Mouse (Mus musculus) megakaryocyte-erythroid progenitor cell, adult 5 weeks (primary cell): ENCODE data around the gene Rmi1. TPM values are rescaled to one million over a fixed set of nuclear protein-coding genes. Genes with fewer than 3 reads are reported as not detected.

Source experiments
- polyA plus RNA-seq: library from polyadenylated mRNA; stranded (reverse); fragments of >175 nt; gene quantifications from 2 replicates; pipeline ENCODE4 v1.2.3, GENCODE M21; 2012

Gene Rmi1
- polyA plus RNA-seq, result 8.3 and 8.6 TPM in 2 replicates

DNA sequence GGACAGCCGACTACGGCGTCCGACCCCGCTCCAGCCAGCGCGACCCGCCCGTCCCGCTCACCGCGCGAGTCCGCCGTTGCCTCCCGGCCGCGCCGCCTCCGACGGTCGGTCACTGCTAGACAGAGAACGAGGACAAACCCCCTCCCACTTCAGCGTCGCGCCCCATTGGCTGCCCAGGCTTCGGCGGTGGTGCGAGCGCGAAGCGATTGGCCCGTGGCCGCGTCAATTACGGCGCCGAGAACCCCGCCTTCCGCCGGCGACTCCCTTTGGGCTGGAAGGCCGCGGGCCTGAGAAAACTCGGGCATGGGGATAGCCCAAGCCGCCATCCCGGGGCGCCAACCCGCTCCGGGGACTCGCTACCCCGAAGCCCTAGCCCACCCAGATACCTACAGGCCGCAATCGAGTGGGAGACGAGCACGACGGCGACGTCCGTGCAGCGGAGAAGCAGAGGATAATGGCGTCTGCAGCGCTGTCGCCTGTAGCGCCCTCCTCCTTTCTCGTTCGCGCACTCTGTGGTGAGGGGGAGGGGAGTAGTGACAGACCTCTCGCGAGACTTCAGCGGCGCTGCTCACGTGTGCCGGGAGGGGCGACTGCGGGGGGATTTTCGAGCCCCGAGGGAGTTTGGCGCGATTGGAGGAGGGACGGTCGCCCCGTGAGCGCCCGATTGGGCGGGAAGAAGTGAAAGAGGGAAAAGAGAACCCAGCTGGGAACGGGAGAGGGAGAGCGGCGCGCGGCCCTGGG is at the start of gene Rmi1:
Gene Rmi1, plus strand, starts transcription at position 246 of the 741 bp plus-strand sequence.

DNA sequence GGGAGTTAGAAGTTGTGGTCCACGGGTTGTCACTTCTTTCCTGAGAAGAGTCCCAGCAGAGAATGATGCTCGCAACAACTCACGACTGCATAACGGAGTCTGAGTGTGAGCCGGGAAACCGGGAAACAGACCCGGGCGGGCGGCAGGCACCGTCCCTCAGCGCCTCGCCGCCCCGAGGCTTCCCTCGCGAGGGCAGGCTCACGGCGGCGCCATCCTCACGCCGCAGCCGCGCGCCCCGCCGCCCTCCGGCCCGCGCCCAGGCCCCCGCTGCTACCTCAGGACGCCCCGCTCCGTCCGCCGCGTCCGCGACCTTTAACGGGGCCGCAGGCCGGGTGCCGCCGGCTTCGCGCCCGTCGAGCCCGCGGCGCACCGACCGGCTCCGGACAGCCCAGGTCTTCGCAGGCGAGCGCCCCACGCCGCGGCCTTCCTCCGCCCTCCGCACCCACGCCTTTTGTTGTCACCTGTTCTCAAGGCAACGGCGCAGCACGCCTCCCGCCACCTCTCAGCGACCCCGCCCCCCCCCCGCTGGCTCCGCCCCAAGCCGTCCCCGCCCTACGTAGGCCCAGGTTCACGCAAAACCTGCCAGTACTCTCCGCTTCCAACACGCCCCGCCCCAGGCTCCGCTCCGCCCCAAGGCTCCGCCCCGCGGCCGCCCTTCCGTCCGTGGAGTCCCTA is 43.3 kb upstream of the Rmi1 start, which contains the start of gene Kif27:
Gene Kif27, minus strand, starts transcription at position 494 of the 675 bp plus-strand sequence.

DNA sequence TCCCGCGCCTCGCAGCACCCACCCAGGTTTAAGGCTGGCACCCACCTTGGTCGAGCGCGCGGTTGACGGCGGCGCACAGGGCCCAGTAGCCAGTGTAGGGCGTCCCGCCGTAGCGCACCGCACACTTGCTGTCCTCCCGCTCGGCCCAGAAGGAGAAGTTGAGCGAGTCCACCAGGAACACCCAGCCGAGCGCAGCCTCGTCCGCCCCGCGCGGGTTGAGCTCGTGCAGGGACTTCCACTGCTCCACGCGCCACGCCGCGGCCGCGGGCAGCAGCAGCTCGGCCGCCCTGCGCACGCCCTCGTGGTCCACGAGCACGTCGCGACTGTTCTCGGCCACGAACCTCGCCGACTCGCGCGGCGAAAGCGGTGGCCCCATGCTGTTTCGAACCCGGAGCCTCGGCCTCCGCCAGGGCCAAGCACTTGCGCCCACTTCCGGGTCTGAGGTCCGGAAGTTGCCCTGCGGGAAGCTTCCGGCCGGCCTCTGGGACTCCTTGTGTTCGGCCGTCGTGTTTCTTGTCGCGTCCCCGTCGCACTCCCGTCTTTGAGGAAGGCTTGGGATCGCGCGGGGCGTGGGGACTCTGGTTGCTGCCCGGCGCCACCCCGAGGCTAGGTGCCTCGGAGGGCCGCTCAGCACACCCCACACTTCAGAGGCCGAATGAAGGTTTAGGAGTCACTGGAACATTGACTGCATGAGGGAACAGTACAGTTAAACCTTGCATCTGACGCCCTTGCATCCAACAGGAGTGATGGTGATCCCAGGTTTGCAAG is 17.1 kb upstream of the Rmi1 start, which contains the start of gene 2210016F16Rik:
Gene 2210016F16Rik, minus strand, starts transcription at position 447 of the 768 bp plus-strand sequence.

DNA sequence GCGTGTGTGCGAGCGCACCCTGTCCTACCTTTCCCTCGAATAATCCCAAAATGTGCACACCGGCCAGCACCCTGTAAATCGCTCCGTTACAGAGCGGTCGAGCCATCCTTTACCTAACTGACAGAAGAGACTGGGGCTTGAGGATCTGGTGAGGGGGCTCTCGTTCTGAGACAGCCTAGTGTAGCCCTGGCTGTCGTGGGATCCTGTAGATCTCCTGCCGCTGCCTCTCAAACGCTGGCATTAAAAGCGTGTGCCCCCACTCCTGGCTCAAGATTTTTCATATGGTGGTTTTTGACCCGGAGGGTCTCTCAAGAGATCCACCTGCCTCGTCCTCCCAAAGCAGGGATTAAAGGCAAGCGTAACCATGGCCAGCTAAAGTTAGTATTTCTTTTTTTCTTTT is 1.2 kb downstream of the Rmi1 start, which contains the start of gene Hnrnpk:
Gene Hnrnpk, minus strand, starts transcription at position 101 of the 400 bp plus-strand sequence.

Other genes starting within 250 kb of the Rmi1 start
- 17.6 and 20.0 TPM in 2 replicates for gene Idnk, start 244.6 kb upstream of the Rmi1 start, polyA plus RNA-seq
- gene Ubqln1, start 186.6 kb upstream of the Rmi1 start, polyA plus RNA-seq, result 59.3 and 62.1 TPM in 2 replicates
- gene Gkap1, start 126.5 kb upstream of the Rmi1 start, polyA plus RNA-seq, result 5.3 and 6.7 TPM in 2 replicates
- gene Kif27, start 43.1 kb upstream of the Rmi1 start, polyA plus RNA-seq, result 0.01 TPM in 1 of 2 replicates, not detected in the other
- 12.8 and 13.4 TPM in 2 replicates for gene 2210016F16Rik, start 17.0 kb upstream of the Rmi1 start, polyA plus RNA-seq
- gene Hnrnpk, start 1.1 kb downstream of the Rmi1 start, polyA plus RNA-seq, result 892 and 1,011 TPM in 2 replicates
- gene Slc28a3, start 208.6 kb downstream of the Rmi1 start, polyA plus RNA-seq, result not detected in 2 replicates